Mouse (Mus musculus) cerebellum, adult 2 months (tissue): ENCODE measurements around the gene 4930572O03Rik.
"Not testable (repeated sequence)": the region's sequence is repeated elsewhere in the genome, so short reads cannot be mapped to it uniquely, and the experiment has no call there.

Source experiments
- CTCF ChIP-seq: fragments of 200-500 bp; IDR thresholded peaks from 2 replicates; pipeline ENCODE4 v1.5.1; 2011; ENCODE audit warnings: low read depth, mild to moderate bottlenecking, control low read depth, low read length, moderate library complexity, borderline replicate concordance; ENCODE audit not compliant: insufficient read depth
- POLR2A ChIP-seq: fragments of 200-500 bp; IDR thresholded peaks from 2 replicates; pipeline ENCODE4 v1.6.1; 2011; ENCODE audit warnings: low read length, control low read depth, borderline replicate concordance; ENCODE audit not compliant: insufficient read depth

- TF ChIP-seq CTCF, POLR2A: not testable (repeated sequence)
Measured at GRCm38 (mm10) chr5:15697719-15698118, 40.9 kb upstream of the 4930572O03Rik start.
